Mouse (Mus musculus) gastrocnemius, postnatal 36 days (tissue): ENCODE measurements around the gene Eml3. TPM values are rescaled to one million over a fixed set of nuclear protein-coding genes. Genes with fewer than 3 reads are reported as not detected.
A peak's percentile ranks its signal among the peaks of the same experiment; 100 is the strongest.

Source experiments
- DNase-seq, 2 experiments: peaks; one replicate each; pipeline ENCODE4 v3.0.0; 2022
- intact Hi-C: fragments of 180-260 bp; cut with DNase I; formaldehyde crosslinking; loops from one replicate; pipeline ENCODE4 v1.15.1; 2025
- total RNA-seq, 2 experiments: library from RNA; stranded (reverse); gene quantifications; 2 replicates each; pipeline ENCODE4 v1.2.3; 2021

The Eml3 gene
- total RNA-seq, 2 experiments from 2014 or later: 5.1 to 7.3 TPM

DNA sequence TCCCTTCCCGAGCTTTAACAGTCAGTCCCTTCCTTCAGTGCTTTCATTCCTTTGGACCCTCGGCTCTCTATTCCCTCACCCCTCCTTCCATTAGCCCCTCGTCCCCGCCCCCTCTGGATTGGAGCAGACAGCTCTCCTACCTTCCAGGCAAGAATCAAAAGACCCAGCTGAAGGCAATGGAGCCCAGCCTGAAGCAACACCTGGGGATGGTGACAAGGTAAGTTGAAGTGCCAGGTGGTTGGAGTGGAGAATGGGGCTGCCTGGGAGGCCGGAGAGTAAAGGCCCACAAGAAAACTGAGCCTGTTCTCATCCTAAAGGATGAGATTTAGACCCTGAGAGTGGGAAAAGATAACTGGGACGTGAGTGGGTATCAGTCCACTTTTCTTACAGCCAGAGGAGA lies 20.8 kb upstream of the Eml3 start:
- DNase-seq: no peak
- intact Hi-C loops: no loop called here

DNA sequence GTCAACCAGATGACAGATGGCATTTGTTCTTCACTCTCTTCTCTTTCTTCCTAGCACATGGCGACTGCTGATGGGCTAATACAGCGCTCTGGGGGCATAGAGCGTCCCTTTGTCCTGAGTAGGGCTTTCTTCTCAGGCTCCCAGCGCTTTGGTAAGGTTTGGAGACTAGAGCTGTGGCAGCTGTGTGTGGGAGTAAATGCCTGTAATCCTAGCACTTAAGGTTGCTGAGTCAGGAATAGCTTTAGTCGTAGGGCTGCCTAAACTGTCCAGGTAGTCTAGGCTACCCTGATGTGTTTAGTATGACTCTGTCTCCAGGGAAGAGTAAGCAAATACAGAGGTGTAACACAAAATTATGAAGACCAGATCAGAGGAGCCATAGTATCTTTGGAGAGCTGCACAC lies 17.5 kb upstream of the Eml3 start:
- intact Hi-C loops: loop anchor here (1.0 kb wide), 1 partner anchor 23 kb away; no protein-coding TSS in a partner anchor
- DNase-seq: no peak

DNA sequence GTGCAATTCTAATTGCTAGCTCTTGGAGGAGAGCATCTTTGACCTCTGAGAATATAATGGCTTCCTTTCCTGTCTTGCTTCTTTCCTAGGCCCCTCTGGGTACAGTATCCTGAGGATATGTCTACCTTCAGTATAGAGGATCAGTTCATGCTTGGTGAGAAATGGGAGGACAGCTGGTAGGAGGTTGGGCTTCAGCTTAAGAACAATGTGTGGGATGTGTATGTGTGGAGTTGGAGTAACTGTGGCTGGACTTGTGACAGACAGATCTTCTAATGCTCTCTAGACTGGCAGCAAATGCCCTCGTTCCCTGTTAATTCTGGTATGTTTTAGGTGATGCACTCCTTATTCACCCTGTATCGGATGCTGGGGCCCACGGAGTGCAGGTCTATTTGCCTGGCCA lies 15.1 kb upstream of the Eml3 start:
- intact Hi-C loops: no loop called here
- DNase-seq: no peak

DNA sequence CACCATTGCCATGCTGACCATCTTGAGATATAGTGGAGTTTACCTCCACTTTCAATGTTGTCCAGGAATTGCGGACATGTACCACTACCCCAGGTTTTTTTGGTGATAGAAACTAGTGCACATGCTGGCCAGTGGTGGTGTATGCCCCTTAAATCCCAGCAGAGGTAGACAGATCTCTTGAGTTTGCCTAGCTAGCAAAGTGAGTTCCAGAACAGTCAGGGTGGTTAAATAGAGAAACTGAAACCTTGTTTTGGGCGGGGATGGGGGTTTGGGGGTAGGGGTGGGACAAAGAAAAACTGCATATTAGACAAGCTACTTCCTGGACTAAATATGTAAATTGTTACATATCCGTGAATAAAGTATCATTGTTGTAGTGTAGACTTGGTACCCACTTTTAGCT lies 10.4 kb upstream of the Eml3 start:
- DNase-seq: no peak
- intact Hi-C loops: no loop called here

DNA sequence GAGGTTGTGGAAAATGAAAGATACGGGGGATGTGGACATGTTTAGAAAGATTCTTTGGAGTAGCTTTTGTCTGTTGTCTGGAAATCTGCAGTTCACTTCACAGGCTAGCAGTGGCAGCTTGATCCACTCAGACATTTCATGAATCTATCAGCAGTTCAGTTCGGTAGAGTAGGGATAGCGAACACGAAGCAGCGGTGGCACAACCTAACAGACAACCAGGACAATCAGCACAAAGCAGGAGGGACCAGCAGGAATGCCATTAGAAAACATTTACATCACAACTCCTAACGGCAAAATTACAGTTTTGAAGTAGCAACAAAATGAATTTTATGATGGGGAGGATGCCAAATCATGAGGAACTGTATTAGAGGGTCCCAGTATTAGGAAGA lies 9.7 kb upstream of the Eml3 start:
- DNase-seq: no peak
- intact Hi-C loops: no loop called here

DNA sequence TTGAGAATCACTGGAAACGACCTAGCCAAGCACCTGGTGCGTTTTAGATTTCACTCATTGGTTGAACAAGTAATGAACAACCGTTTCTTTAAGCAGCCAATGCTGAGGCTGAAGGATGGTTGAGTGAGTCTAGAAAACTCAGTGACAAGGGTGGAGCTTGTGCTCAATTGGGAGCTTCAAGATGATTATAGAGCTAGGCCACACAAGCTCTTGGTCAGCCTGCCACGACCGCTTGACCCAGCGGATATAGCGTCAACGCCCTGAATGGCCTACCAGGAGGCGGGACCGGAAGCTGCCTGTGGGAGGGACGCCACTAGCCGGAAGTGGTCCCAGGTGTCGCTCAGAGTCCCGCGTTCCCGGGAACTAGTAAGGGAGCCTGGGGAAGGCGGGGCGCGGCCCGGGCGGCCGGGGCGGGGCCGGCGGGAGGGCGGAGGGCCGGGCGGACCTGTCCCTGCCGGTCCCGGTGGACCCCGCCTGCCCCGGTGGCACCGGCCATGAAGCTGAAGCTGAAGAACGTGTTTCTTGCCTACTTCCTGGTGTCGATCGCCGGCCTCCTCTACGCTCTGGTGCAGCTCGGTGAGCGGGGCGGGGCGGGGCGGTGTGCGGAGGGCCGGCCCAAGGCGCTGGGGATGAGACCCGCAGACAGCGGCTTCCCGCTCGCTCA lies 9.1 kb upstream of the Eml3 start, which contains the start of gene B3gat3:
Gene B3gat3, plus strand, starts transcription at position 302 of the 664 bp plus-strand sequence.
- intact Hi-C loops: no loop called here
- peak; percentile 95 for DNase-seq

DNA sequence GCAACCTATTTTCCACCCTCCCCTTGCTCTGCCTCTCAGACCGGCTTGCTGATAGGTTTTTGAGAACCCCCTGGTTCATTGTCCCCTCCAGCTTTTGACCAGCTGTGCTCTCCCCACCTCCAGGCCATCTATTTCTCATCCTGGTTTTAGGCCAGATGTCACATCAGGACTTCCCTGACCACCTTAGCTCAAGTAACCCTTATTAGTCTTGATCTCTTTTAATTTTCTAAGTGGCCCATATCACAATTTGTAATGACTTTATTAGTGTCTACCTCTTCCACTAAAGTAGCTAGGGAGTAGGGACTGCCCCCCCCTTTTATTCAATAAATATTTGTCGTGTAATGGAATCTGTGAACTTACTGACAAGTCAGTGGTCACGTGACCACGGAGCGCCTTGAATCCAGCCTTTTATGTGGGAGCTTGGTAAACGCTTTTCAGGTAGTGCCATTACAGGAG lies 8.5 kb upstream of the Eml3 start:
- no peak for DNase-seq
- intact Hi-C loops: no loop called here

DNA sequence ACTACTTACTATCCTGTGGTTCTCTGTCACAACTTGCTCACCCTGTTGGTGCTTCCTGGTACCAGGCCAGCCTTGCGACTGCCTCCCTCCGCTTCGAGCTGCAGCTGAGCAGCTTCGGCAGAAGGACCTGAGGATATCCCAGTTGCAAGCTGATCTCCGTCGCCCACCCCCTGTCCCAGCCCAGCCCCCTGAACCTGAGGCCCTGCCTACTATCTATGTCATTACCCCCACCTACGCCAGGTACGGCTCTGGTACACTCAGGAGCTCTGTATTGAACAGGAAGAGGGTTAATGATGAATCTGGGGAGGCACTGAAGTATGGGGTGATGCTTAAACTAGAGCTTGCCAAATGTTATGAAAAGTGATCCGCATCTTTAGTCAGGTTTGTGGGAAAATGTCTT lies 7.6 kb upstream of the Eml3 start:
- intact Hi-C loops: no loop called here
- DNase-seq: no peak

DNA sequence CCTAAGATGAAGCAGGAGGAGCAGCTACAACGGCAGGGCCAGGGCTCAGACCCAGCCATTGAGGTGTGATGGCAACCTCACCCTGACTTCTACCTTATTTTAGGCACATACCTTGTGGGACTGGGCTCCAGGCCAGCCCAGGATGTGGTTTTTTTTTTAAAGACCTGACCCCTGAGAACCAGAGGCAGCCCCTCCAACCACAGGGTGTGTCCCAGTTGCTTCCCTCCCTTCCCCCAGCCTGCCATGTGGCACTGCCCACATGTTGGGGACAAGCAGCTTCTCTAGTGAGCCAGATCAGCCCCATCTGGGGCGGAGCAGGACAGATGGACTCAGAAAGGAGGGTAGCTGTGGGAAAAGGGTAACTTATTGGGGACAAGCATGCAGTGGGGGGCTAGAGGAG lies 2.6 kb upstream of the Eml3 start:
- intact Hi-C loops: no loop called here
- no peak for DNase-seq

DNA sequence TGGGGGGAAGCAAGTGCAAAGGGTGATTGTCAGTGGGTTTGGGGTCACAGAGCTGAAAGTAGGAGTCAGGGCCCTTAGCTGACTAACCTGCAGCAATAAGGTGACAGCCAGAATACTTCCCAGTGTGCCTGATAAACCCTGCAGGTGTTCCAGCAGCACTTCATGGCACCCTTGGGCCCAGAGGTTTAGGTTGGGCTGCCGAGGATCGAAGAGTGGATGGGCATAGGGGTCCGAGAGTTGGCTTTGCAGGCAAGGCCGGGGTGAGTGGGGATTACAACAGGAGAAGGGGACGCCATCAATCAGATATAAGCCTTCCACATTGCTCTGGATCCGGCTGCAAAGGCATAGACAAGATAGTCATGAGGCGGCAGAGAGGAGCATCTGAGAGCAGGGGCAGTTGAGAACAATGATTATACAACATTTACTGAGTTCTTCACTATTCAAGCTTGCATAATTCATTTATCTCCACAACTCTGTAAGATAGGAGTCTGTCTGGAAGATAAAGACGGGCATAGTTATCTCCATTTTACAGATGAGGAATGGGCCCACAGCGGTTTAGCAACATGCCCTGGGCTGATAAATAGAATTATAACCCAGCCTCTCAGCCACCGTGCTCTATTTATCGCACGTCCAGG lies 1.3 kb upstream of the Eml3 start:
- intact Hi-C loops: loop anchor here (2.0 kb wide), 1 partner anchor 55 kb away; no protein-coding TSS in a partner anchor
- DNase-seq: no peak

DNA sequence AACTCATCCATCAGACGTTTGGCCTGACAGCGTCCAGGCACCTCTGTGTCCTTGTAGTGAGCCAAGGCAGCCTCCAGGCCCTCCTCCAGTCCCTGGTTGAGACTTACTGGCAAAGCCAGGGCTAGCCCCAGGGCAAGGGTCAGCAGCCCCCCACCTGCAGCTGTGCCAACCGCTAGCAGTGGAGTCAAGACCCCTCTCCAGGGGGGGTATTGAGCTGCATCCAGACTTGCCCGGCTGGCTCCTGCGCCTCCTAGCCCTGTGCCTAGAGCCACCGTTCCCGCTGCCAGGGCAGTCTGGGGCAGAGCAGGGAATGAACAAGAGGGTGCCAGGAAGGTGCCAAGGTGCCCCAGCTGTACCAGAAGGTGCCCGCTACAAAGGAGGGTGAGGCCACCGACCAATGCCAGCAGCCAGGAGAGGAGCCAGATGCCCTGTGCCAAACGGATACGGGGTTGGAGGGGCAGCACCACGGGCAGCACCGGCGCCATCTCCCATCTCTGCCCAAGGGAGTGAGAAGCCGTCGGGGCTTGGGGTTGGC lies 596 bp upstream of the Eml3 start:
- intact Hi-C loops: loop anchor here (2.0 kb wide), 1 partner anchor 56 kb away; no protein-coding TSS in a partner anchor
- DNase-seq: peak in 1 of 2 experiments; percentile 31

DNA sequence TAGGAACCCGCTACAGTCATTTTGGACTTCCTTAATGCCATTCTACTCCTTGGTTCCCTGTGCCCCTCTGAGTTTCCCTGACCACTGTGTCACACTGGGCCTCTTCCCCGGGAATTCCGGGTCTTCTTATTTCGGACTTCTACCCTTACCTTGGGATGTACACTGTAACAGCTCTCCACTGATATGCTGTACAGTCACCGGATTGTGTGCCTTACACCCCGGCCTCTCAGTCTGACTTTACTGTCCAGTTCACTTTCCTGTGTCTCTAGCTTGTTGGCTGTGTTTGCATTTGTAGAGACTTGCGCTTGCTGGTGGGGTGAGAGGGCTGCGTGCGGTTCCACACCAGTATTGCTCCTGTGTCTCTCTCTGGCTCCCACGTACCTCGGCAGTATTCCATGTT lies 765 bp downstream of the Eml3 start:
- no peak for DNase-seq
- intact Hi-C loops: no loop called here

DNA sequence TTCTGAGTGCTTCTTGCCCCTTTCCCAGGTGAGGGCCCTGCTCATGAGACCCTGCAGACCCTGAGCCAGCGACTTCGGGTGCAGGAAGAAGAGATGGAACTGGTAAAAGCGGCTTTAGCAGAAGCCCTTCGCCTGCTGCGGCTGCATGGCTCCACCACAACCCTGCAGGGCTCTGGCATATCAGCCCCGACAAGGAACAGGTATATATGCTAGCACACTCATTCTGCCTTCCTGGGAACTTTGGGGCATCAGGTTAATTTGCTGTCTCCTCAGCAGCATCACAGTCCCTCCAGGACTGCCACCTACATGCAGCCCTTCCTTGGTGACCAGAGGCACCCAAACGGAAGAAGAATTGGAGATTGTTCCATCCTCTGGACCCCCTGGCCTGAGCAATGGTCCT lies 1.4 kb downstream of the Eml3 start:
- DNase-seq: no peak
- intact Hi-C loops: no loop called here

DNA sequence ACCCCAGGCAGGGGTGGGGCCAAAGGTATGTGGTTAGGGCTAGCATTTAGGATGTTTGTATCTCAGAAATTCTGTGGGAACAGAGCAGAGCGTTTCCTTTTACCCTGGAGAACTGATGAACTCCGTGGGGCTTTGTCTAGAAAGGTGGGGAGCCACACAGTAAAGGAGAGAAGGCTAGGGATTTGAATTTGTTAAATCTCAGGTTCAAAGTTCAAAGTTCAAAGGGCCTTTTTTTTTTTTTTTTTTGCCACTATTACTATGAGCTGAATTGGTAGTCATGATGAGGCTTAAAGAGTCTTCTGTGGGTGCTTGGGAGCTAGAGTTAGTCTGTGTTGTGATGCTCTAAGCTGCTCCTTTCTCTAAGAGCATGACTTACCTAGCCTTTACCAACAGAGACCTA lies 7.4 kb downstream of the Eml3 start:
- intact Hi-C loops: no loop called here
- no peak for DNase-seq

DNA sequence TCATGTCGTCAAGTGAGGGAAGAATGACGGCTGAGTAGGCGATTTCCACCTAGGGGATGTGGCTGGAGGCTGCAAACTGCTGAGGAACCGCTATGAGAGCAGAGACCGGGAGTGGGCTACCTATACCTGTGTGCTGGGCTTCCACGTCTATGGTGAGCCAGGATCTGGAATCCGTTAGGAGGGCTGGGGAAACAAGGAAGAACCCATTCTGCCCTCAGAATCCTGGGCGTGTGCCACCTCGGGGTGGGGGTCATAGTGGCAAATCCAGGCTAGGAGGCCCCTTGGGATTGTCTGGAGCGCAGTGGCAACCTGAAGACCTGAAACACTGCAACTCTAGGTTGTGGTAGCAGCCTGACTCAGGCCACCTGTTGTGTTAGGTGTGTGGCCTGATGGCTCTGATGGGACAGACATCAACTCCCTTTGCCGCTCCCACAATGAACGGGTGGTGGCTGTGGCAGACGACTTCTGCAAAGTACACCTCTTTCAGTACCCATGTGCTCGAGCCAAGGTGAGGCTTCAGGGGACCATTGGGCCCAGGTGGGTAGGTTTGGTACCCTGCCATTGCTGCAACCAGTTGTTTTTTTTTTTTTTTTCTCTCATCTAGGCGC lies 11.3 kb downstream of the Eml3 start:
- intact Hi-C loops: no loop called here

DNA sequence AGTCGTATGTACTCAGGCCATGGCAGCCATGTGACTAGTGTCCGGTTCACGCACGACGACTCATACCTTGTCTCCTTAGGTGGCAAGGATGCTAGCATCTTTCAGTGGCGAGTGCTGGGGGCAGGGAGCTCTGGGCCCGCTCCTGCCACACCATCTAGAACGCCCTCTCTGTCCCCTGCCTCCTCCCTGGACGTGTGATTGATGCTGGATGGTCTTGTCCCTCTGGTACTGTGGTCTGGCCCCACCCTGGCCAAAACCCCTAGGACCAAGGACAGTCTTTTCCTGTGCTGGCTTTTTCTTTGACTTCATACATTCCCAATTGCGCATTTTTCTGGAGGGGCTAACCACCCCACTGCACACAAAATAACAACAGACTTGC lies 11.8 kb downstream of the Eml3 start:
- DNase-seq: no peak
- intact Hi-C loops: no loop called here

More for the DNA sequence above, 11.3 kb downstream of the Eml3 start:
- no peak for DNase-seq

DNA sequence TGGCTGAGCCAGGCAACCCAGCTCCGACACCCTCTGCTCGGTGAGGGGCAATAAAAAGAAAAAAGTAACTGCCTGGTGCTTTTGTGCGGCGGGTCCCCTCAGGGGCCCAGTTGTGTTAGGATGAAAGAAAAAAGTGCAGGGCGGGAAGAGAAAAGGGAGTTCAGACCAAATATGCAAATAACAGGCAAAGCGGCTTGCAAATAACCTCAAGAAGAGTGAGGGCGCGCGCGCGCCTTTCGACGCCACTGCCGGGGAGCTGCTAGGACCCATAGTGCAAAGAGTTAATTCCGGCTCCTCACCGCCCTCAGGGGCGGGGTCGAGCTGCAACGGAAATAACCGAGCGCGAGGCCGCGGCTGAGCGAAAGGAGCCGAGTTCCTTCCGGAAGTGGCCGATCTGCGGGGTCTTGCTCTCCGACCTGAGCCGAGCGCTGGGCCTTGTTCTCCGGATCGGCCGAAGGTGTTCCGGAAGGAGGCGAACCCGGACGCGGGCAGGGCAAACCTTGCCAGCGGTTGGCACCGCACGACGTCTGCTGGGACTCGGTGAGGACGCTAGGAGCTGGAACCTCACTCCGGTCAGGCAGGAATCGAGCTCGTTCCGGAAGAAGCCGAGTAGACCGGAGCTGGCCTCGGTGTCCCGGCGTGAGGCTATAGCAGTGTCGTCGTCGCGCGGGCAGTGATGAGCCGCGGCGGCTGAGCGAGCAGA lies 12.3 kb downstream of the Eml3 start, which contains the start of gene Mta2:
Gene Mta2, plus strand, starts transcription at position 361 of the 703 bp plus-strand sequence.
- DNase-seq: peak; percentile 94
- intact Hi-C loops: no loop called here

DNA sequence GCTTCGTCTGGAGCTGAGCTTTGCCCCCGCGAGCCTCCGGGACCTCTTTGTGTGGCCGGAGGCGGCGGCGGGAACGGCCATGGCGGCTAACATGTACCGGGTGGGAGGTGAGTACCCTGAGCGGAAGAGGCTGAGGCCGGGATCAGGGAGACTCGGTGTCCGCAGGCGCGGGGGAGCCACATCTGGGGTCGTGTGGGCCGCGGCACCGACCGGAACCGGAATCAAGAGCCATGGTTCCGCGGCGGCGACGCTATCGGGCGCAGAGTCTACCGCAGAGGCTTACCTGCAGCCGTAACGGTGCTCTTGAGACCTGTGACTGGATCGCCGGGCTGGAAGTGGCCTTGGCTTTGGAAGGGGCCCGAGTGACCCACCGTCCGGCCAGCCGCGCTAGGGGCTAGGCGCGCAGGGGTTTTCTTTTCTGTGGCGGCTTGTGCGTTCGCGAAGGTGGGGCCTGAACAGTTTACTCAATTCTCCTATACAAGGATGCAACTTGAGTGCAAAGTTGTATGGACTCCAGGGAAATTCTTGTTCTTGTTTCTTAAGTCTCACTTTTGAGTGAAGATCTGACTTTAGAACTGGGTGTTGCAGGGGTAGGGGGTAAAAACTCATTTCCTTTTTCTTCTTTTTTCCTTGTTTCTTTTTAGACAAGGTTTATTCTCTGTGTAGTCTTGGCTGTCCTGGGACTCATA lies 13.1 kb downstream of the Eml3 start:
- intact Hi-C loops: no loop called here

DNA sequence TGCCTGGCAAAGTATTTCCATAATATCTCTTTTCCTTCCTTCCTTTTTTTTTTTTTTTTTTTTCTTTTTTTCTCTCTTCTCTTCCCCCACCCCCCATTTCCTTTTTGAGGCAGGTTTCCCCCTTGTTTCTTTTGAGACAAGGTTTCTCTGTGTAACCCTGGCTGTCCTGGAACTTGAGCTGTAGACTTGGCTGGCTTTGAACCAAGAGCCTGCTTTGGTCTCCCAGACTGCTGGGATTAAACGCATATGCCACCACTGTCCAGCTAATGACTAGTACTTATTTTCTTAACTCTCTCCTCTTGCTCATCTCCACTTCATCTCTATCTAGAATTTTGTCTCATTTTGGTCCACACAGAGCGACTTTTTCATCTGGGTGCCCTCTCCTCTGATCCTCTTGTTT lies 13.7 kb downstream of the Eml3 start:
- no peak for DNase-seq
- intact Hi-C loops: no loop called here

More for the DNA sequence above, 13.1 kb downstream of the Eml3 start:
- DNase-seq: no peak

DNA sequence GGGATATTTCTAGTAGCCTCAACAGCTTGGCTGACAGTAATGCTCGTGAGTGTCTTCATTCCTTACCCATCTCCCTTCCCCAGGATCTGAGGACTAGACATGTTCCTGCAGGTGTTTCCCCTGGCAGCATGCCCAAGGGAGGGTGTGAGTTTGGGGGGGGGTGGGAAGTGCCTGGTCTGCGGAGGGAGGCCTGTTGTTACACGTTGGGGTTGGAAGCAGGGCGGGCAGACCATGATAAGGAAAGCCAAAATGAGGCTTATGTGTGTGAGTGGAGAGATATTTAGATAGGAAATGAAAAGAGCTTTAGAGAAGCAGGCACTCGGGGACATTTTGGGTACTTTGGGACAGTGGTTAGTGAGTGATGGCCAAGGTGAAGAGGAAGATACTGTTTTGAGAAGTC lies 14.7 kb downstream of the Eml3 start:
- intact Hi-C loops: no loop called here
- no peak for DNase-seq
